Mouse (Mus musculus) heart, embryonic 14.5 days (tissue): Measurements from ENCODE around the gene Nup62. TPM values are rescaled to one million over a fixed set of nuclear protein-coding genes. Genes with fewer than 3 reads are reported as not detected.
A peak's percentile ranks its signal among the peaks of the same experiment; 100 is the strongest.

Experiments used
- ATAC-seq: fragments of 200-750 bp; cut with Nextera tagmentation; 2 replicates; pipeline ENCODE4 v1.8.0; 2017; ENCODE audit warnings: low read depth, moderate TSS enrichment; ENCODE audit not compliant: insufficient number of reproducible peaks, insufficient read depth, low FRiP score
- H3K27ac ChIP-seq, 2 experiments: fragments of 200-500 bp in 1 of 2; fragments of 300-500 bp in 1 of 2; sonication (generic) in 1 of 2; replicated peaks in 1 of 2; 2 replicates each; pipeline ENCODE4 v1.5.1; 2012 to 2014; ENCODE audit warnings: low read depth in 2 of 2, low read length in 2 of 2, control low read depth in 1 of 2, mild to moderate bottlenecking in 1 of 2, mixed read lengths in 1 of 2; ENCODE audit not compliant: control insufficient read depth in 1 of 2, insufficient read depth in 1 of 2
- H3K27me3 ChIP-seq: fragments of 300-500 bp; sonication (generic); 2 replicates; pipeline ENCODE4 v1.6.1; 2014; ENCODE audit warnings: mild to moderate bottlenecking, low read length, control low read depth; ENCODE audit not compliant: control insufficient read depth, insufficient read depth
- H3K36me3 ChIP-seq: fragments of 300-500 bp; sonication (generic); 2 replicates; pipeline ENCODE4 v1.6.1; 2014; ENCODE audit warnings: mild to moderate bottlenecking, control low read depth, low read length, mixed read lengths; ENCODE audit not compliant: control insufficient read depth, insufficient read depth
- H3K4me1 ChIP-seq, 2 experiments: fragments of 200-500 bp in 1 of 2; fragments of 300-500 bp in 1 of 2; sonication (generic) in 1 of 2; 2 replicates each; pipeline ENCODE4 v1.6.1; 2012 to 2014; ENCODE audit warnings: low read length in 2 of 2, control low read depth in 1 of 2, mixed read lengths in 1 of 2; ENCODE audit not compliant: control insufficient read depth in 2 of 2, insufficient read depth in 2 of 2
- H3K4me2 ChIP-seq: fragments of 300-500 bp; sonication (generic); 2 replicates; pipeline ENCODE4 v1.6.1; 2014; ENCODE audit warnings: mild to moderate bottlenecking, low read length
- H3K4me3 ChIP-seq, 2 experiments: fragments of 200-500 bp in 1 of 2; fragments of 300-500 bp in 1 of 2; sonication (generic) in 1 of 2; 2 replicates each; pipeline ENCODE4 v1.5.1; 2012 to 2014; ENCODE audit warnings: low read length in 2 of 2, mild to moderate bottlenecking in 2 of 2, control low read depth in 1 of 2, low read depth in 1 of 2, moderate library complexity in 1 of 2; ENCODE audit not compliant: control insufficient read depth in 1 of 2, insufficient read depth in 1 of 2
- H3K9ac ChIP-seq: fragments of 300-500 bp; sonication (generic); 2 replicates; pipeline ENCODE4 v1.6.1; 2014; ENCODE audit warnings: mild to moderate bottlenecking, low read length
- H3K9me3 ChIP-seq: fragments of 300-500 bp; sonication (generic); 2 replicates; pipeline ENCODE4 v1.6.1; 2016; ENCODE audit warnings: low read length, control low read depth; ENCODE audit not compliant: control insufficient read depth
- WGBS: fragments of 180-500 bp; shearing (Covaris S2); extraction: QIAGEN DNeasy Blood & Tissue Kit; methylation state at CpG from one replicate; pipeline ENCODE4 v1.1.7; 2014; 5-methylcytosine and 5-hydroxymethylcytosine counted together
- polyA plus RNA-seq: library from polyadenylated mRNA; unstranded; fragments of >200 nt; fragmentation: Nextera tagmentation; extraction: Ambion mirVana; gene quantifications from 2 replicates; pipeline ENCODE4 v1.2.1, GENCODE M21; 2014

Nup62 gene
- polyA plus RNA-seq, 1 experiment from 2014 or later, result 41.7 TPM

GRCm38 (mm10) chr7:44839491-44840191 lies 23.8 kb downstream of the Nup62 start:
- Histone ChIP-seq H3K27ac (no peak overlapping the region), H3K4me2 (peak overlapping the region; percentile 70), H3K4me1 (peaks cover 12% of the 10 kb centered on the region in 2 experiments), H3K9me3 (no peaks in the 10 kb centered on the region), H3K36me3 (peaks cover 44% of the 10 kb centered on the region), H3K9ac (peak overlapping the region; percentile 60), H3K4me3 (peak overlapping the region; percentile 28 to 35), H3K27me3 (peaks cover 13% of the 10 kb centered on the region)
- 2% methylated on average over 58 of the region's 58 CpGs for WGBS
- peak; percentile 12; the same call in 1 of the 2 replicates for ATAC-seq

GRCm38 (mm10) chr7:44840426-44840825 lies 24.5 kb downstream of the Nup62 start:
- WGBS, result 52% methylated on average over 14 of the region's 14 CpGs
- H3K4me3 ChIP-seq, result no peak overlapping the region
- ATAC-seq, result no peak
- peaks cover 52% of the 10 kb centered on the region for H3K36me3 ChIP-seq
- no peaks in the 10 kb centered on the region for H3K9me3 ChIP-seq
- no peak overlapping the region for H3K27ac ChIP-seq
- H3K9ac ChIP-seq, result no peak overlapping the region
- peaks cover 12% of the 10 kb centered on the region in 2 experiments for H3K4me1 ChIP-seq
- peaks cover 13% of the 10 kb centered on the region for H3K27me3 ChIP-seq
- H3K4me2 ChIP-seq, result peak overlapping the region; percentile 70; the same call in 1 of the 2 replicates

GRCm38 (mm10) chr7:44841825-44842463 lies 26.1 kb downstream of the Nup62 start:
- peaks cover 67% of the 10 kb centered on the region for H3K36me3 ChIP-seq
- H3K9me3 ChIP-seq, result no peaks in the 10 kb centered on the region
- no peak overlapping the region for H3K4me2 ChIP-seq
- peaks cover 11 to 12% of the 10 kb centered on the region in 2 experiments for H3K4me1 ChIP-seq
- H3K4me3 ChIP-seq, result no peak overlapping the region
- WGBS, result 90% methylated on average over 8 of the region's 8 CpGs
- no peak overlapping the region for H3K27ac ChIP-seq
- H3K27me3 ChIP-seq, result peaks cover 13% of the 10 kb centered on the region
- no peak for ATAC-seq
- no peak overlapping the region for H3K9ac ChIP-seq

DNA sequence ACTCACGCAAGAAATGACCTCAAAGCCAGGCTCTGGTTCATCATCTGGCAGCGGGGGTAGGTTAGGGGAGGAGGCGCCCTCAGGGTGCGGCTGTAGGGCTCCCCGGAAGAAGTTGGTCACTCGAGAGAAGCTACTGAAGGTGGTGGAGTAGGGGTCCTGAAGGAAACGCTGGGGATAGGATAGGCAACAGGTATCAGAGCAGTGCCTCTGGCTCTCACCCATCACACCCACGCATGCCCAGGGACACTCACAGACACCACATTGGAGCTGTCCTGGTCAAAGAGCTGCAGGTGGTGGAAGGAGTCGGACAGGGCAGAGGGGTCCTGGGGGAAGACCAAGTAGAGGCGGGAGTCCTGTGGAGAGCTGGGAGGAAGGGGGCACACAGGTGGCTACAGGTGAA lies 29.1 kb downstream of the Nup62 start:
- peaks cover 71% of the 10 kb centered on the region for H3K36me3 ChIP-seq
- ATAC-seq, result no peak
- no peak overlapping the region for H3K27ac ChIP-seq
- H3K9ac ChIP-seq, result no peak overlapping the region
- no peak overlapping the region for H3K4me3 ChIP-seq
- H3K4me1 ChIP-seq, result peaks cover 11% of the 10 kb centered on the region in 2 experiments
- H3K9me3 ChIP-seq, result no peaks in the 10 kb centered on the region
- 94% methylated on average over 10 of the region's 10 CpGs for WGBS
- H3K27me3 ChIP-seq, result peaks cover 9% of the 10 kb centered on the region
- no peak overlapping the region for H3K4me2 ChIP-seq

GRCm38 (mm10) chr7:44846804-44847203 lies 30.9 kb downstream of the Nup62 start:
- no peak for ATAC-seq
- Histone ChIP-seq H3K4me2 (no peak overlapping the region), H3K9ac (no peak overlapping the region), H3K27me3 (no peaks in the 10 kb centered on the region), H3K4me1 (peaks cover 15 to 20% of the 10 kb centered on the region in 2 experiments), H3K27ac (no peak overlapping the region), H3K9me3 (no peaks in the 10 kb centered on the region), H3K36me3 (peaks cover 61% of the 10 kb centered on the region), H3K4me3 (no peak overlapping the region)
- WGBS, result 93% methylated on average over 7 of the region's 7 CpGs

GRCm38 (mm10) chr7:44847772-44848171 lies 31.9 kb downstream of the Nup62 start:
- H3K4me2 ChIP-seq, result peak overlapping the region; percentile 86
- H3K9me3 ChIP-seq, result no peaks in the 10 kb centered on the region
- peaks cover 57% of the 10 kb centered on the region for H3K36me3 ChIP-seq
- WGBS, result 78% methylated on average over 5 of the region's 5 CpGs
- H3K4me1 ChIP-seq, result peaks cover 15 to 20% of the 10 kb centered on the region in 2 experiments
- peak overlapping the region; percentile 73 for H3K9ac ChIP-seq
- no peaks in the 10 kb centered on the region for H3K27me3 ChIP-seq
- peak overlapping the region; percentile 70 to 76 for H3K4me3 ChIP-seq
- H3K27ac ChIP-seq, result no peak overlapping the region
- no peak for ATAC-seq

- Histone ChIP-seq H3K36me3 (peaks cover 57% of the 10 kb centered on the region), H3K27me3 (no peaks in the 10 kb centered on the region), H3K9ac (peak within 1 kb of the TSS; percentile 91), H3K4me3 (peak within 1 kb of the TSS; percentile 70 to 76), H3K4me1 (peaks cover 18 to 29% of the 10 kb centered on the region in 2 experiments), H3K4me2 (peak within 1 kb of the TSS; percentile 86), H3K9me3 (no peaks in the 10 kb centered on the region), H3K27ac (peak within 1 kb of the TSS; percentile 94 to 98)
- WGBS, result under 1% methylated on average over 54 of the region's 54 CpGs
- peak; percentile 86 for ATAC-seq
Observed at GRCm38 (mm10) chr7:44848561-44849415, 32.9 kb downstream of the Nup62 start, which contains the start of the genes Akt1s1 and Tbc1d17. TSS of gene Akt1s1 (plus strand) at chr7:44848991. TSS of gene Tbc1d17 (minus strand) at chr7:44849079.
